Mouse (Mus musculus): ENCODE measurements at regions not wholly inside any gene's neighbourhood (a gene's known extent, or its start where the extent isn't known, plus 50 kb on each side); places are given as distances from the start of the nearest gene placed in this dataset.
"Not testable (repeated sequence)": the region's sequence is repeated elsewhere in the genome, so short reads cannot be mapped to it uniquely, and the experiment has no call there.

DNA sequence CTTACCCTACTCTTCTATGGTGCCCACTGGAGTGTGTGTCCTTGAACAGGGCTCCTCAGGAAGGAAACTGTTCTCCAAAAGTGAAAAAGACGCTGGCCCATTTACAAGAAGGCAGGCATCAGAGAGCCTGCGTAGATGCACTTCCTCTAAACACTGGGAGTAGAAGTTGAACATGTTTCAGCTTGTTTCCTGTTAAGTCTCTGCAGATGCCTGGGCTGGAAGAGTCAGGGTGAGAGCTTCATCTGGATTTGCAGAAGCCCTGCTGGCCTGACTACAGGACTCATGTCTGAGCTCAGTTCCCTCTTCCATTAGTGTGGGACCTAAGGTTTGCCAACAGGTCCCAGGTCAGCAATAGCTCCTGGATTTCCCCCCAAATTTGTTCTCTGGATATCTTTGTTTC is 54.7 kb upstream of the Nlrp1b start:
- intact Hi-C loops (cut with DNase I) = no loop called here

DNA sequence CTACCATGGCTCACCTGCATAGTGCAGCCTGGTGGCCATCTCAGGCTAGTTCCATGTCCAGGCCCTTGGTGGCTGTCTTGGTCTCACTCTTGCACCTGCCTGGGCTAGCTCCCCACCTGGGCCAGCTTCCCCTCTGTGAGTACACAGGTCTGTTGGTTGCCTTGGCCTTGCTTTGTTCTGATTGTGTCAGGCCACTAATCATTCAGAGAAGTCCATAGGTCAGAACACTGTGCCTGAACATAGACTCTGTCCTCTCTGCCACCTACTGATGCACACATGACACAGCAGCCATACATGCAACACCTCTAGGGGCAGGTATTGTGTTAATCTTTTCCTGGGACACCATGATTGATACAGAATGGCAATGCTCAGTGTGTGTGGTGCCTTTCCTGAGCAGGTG is 57.7 kb upstream of the Nlrp1b start:
- intact Hi-C loops (cut with DNase I) = loop anchor here (2.0 kb wide), 1 partner anchor 135 kb away; no protein-coding TSS in a partner anchor
- not testable (repeated sequence) for DNase-seq (ENCODE audit: low spot score in 2 of 2)

More for the DNA sequence above, 54.7 kb upstream of the Nlrp1b start:
- no peak for DNase-seq (ENCODE audit: low spot score in 2 of 2)

DNA sequence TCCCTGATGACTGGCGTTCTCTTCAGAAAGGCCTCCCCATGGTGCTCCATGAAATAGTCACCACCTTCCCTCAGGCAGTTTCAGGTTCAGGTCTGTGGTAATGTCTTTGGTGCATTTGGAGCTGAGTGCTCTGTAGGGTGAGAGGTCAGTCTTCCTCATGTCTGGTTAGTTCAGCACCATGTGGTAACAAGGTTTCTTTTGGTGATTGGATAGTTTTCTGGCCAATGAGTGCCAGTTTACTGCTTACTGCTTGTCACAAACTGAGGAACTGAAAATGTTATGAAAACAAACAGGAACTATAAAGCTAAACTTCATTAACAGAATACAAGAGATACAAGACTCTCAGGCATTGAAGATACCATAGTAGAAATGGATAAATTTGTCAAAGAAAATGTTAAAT is 59.0 kb upstream of the Nlrp1b start:
- intact Hi-C loops (cut with DNase I) = loop anchor here (1.0 to 2.0 kb wide), 2 partner anchors 58 to 137 kb away; no protein-coding TSS in a partner anchor
- no peak for DNase-seq (ENCODE audit: low spot score in 2 of 2)

DNA sequence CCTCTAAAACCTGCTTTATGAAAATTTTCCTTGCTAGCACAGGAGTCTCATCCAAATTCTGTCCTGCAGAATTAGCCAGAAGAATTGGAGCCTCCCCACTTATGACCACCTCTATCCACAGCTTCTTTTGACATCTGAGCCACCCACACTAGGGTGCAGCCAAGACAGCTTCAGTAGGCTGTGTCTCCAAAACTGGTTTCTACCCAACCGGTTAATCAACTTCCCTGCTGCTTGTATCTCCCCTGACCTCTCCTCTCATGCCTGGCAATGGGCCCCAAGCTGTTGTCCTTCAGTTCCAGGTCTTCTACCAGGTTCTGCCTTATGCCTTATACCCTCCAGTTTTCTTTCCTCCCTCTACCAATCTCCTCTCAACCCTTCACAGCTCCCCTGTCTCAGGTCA is 68.9 kb upstream of the Nlrp1b start:
- intact Hi-C loops (cut with DNase I) = no loop called here
- DNase-seq (ENCODE audit: low spot score in 2 of 2) = no peak

DNA sequence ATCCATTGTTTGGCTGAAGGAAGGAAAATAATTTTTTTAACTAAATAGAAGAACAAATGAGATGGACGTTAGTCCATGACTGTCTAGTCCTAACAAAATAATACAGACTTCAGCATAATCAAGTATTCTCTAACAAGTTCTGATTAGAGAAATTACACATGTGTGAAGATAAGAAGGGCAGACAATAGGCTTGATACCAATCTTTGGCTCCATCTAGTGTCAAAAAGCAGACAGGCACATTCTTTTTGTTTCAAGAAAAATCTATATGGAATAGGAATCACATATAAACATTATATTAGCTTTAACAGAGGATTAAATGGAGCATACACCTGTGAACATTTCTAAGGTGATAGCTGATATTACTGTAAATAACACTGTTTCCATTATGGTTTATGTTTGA is 92.9 kb upstream of the Nlrp1b start:
- intact Hi-C loops (cut with DNase I) = loop anchor here (5.0 to 10.0 kb wide), 2 partner anchors 151 to 319 kb away; partner anchors contain the start of gene Dhx33
- DNase-seq (ENCODE audit: low spot score in 2 of 2) = peak in 1 of 2 experiments; percentile 22

DNA sequence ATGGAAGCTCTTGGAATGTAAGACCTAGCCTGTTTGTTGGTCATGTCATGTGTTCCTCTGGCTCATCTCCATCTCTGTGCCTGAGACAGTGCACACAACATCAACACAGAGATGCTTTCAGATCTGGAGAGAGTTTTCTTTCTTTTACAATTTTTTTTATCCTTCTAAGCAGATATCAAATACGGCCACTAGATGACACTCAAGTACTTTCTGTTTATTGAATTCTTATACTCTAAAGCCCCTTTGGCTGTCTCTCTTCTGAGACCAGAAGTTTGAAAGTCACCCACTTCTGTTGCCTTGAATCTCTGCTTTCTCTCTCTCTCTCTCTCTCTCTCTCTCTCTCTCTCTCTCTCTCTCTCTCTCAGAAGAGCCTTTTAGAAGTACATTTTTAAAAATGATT is 106.9 kb upstream of the Nlrp1b start:
- intact Hi-C loops (cut with DNase I) = loop anchor here (5.0 to 10.0 kb wide), 2 partner anchors 415 to 1097 kb away; partner anchors contain the start of gene Ggt6
- DNase-seq (ENCODE audit: low spot score in 2 of 2) = peak in 1 of 2 experiments; percentile 3

DNA sequence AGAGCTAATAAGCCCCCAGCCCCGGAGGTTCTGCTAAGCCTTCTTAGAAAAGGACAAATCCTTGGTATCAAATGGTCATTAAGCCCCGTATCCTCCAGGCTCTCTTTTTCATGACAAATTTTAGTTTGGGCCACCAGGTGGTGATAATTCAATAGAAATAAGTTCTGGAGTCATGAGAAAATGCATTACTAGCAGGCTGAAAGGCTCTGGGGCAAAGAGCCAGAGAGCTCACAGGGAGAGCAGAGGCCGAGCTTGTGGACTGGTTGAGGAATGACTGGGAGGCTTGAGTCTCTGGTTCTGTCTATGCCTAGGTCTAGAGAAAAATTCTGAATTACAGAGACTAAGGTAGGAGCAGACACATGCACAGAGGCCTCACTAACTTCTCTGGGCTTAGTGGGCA is 115.5 kb upstream of the Nlrp1b start:
- peak; percentile 29 to 62 for DNase-seq (ENCODE audit: low spot score in 2 of 2)
- intact Hi-C loops (cut with DNase I) = loop anchor here (5.0 to 10.0 kb wide), 2 partner anchors 329 to 501 kb away; no protein-coding TSS in a partner anchor

DNA sequence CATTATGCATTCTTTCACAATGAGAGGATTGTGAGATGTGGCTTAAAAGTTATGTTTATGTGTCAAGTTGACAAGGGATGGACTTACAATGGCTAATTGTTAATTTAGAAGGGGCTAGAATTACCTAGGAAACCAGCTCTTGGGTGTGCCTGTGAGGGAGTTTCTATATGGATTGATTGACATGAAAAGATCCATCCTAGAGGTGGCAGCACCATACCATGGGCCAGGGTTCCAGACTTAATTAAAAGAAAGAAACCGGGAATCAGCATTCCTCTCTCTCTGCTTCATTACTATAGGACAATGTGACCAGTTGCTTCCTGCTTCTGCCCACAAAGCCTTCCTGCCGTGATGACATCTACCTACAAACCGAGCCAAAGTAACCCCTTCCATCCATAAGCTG is 126.6 kb upstream of the Nlrp1b start:
- no peak for DNase-seq (ENCODE audit: low spot score in 2 of 2)
- intact Hi-C loops (cut with DNase I) = no loop called here

DNA sequence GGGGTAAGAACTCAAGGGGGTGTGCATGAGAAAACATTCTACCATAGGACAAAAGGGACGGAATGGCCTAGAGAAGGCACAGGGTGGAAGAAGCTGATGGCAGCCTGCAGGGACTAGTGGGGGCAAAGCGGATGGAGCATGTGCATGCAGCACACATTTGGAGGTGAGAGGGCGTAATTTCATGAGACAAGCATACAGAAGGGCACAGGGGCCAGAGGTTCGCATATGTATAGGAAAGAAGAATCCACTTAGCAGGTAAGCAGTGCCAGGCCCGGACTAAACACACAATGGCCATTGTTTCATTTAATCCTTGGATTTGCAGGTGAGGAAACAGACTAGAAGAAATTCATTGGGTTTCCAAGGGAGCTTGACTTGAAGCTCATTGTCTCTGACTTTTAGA is 130.3 kb upstream of the Nlrp1b start:
- DNase-seq (ENCODE audit: low spot score in 2 of 2) = no peak
- intact Hi-C loops (cut with DNase I) = no loop called here

DNA sequence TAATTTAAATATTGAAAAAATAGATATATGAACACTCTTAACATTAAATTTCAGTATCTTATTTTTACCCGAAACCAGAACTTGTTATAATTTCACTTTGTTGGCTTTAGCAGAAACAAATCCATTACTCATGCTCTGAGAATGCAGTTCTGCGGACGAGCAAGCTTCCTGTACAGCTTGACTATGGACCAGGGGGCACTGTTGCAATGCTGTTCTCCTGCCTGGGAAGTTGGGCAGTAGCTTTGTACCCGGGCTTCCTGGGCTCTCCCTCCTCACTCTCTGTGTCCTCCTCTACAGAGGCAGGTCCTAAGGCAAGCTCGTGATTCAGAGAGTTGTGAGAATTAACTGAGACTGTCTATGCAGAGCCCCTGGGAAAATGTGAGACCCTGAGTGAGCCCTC is 141.3 kb upstream of the Nlrp1b start:
- intact Hi-C loops (cut with DNase I) = no loop called here
- peak in 1 of 2 experiments; percentile 21 for DNase-seq (ENCODE audit: low spot score in 2 of 2)

DNA sequence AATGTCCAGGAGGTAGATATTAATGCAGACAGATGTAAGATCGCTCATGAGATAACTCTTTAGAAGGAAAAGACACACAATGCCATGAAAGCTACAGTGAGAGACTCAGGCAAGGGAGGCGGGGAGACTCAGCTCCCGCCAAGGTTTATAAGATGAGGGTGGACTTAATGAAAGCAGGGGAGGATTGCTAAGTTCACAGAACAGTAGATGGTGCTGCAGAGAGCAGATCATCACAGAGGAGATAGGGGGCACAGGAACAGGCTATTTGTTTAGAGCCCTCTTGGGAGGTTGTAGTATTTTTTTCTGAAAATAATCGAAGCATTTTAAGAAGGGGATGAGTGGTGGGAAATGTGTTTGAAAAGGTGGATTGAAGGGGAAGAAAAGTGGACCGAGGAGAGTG is 144.6 kb upstream of the Nlrp1b start:
- intact Hi-C loops (cut with DNase I) = no loop called here

DNA sequence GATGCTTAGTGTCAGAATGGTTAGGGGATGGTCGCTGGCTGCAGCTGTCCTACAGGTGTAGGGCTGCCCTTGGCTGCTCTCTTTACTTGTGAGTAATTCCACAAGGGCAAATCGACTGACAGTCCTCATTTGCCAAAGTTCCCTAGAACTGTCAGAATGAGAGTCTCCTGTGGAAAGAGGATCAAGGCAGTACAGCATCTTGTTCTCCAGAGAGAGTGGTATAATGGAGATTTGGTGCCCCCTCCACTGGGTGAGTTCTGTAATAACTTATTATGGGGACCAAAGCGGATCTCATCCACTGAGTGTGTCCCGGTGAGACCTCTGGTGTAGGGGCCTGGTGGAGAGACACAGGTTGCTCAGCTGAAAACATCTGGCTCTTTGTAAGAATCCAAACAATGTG is 157.9 kb upstream of the Nlrp1b start:
- DNase-seq (ENCODE audit: low spot score in 2 of 2) = no peak
- intact Hi-C loops (cut with DNase I) = no loop called here

More for the DNA sequence above, 144.6 kb upstream of the Nlrp1b start:
- no peak for DNase-seq (ENCODE audit: low spot score in 2 of 2)

DNA sequence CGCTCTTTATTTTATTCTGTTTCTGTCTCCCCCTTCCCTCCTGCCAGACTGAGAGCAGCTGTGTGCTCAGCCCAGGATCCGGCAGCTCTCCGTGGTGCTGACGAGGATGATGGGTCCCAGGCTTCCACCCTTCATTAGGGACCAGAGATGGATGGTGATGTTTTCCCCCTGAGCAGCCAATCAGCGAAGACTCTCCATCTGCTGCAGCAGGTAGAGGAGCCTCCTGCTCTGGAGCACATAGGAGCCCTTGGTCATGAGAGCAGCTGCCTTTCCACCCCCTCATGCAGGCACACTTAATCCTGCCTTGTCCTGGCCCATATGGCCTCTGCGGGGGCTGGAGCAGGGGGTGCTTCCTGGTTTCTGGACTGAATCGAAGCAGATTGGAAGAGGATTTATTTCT is 159.1 kb upstream of the Nlrp1b start:
- intact Hi-C loops (cut with DNase I) = no loop called here
- DNase-seq (ENCODE audit: low spot score in 2 of 2) = peak; percentile 12 to 22

DNA sequence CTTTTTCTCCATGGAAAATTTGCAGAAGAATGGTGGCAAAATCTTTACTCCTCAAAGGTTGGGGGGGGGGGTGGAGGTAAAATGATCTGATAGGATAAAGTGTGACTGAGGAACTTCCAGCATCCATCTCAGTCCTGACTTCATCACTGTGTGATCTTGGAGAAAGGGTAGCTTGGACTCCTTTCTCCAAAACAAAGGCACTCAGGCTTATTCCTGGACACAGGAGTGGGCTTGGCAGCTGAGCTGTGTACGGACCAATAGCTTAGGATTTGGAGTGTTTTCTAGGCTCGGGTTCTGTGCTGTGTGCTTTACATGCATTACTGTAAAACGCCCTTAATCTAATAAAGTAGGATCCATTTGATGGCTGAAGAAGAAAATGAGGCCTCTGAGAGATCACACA is 159.6 kb upstream of the Nlrp1b start:
- DNase-seq (ENCODE audit: low spot score in 2 of 2) = no peak
- intact Hi-C loops (cut with DNase I) = no loop called here

DNA sequence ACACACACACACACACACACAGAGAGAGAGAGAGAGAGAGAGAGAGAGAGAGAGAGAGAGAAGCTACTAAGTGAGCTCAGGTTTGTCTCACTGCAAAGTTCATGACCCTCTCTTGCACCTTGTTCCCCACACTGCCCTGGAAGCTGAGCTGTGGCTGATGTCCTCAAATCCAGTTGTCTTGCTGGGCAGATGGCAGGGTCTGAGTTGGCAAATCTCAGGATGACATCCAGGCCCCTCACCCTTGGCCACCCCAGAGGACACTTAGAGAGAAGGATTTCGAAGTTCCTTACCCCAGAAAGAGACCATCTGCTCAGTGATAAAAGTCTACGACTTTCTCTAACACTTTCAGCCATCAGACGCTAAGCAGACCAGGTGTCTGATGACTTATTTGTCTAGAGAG is 160.1 kb upstream of the Nlrp1b start:
- DNase-seq (ENCODE audit: low spot score in 2 of 2) = no peak
- intact Hi-C loops (cut with DNase I) = no loop called here

DNA sequence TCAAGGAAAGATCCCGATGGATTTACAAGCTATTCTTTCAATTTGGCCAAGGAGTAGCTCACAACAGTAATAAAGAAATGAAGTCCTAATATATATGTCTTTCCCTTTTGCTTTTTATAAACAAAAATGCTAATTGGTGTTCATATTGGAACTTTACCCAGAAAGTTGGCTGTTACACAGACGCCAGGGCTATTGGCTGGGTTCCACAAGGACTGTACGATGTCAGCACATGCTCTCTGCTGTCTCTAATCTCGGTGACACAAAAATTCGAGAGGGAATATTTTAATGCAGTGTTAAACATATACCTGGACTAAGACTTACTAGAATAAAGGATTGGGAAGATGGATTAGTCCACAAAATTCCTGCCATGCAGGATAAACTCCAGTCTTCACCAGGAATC is 162.9 kb upstream of the Nlrp1b start:
- intact Hi-C loops (cut with DNase I) = no loop called here
- no peak for DNase-seq (ENCODE audit: low spot score in 2 of 2)

DNA sequence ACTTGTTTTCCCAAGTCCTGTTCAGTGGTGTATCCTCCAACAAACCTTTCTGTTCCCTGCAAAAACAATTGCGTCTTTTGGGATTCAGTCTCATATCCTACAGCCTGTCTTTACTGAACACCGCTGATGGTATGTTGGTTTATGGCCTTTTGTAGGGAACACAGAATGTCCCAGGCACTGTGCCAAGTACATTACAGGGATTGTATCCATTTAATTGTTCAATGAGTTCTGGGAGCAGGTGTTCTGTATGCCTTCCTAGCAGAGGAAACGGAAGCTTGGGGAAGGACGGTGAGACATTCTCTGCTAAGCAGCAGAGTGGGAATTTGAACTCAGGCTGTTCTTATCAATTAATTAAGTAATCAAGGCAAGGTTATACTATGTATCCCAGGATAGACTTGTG is 164.5 kb upstream of the Nlrp1b start:
- intact Hi-C loops (cut with DNase I) = no loop called here
- no peak for DNase-seq (ENCODE audit: low spot score in 2 of 2)

DNA sequence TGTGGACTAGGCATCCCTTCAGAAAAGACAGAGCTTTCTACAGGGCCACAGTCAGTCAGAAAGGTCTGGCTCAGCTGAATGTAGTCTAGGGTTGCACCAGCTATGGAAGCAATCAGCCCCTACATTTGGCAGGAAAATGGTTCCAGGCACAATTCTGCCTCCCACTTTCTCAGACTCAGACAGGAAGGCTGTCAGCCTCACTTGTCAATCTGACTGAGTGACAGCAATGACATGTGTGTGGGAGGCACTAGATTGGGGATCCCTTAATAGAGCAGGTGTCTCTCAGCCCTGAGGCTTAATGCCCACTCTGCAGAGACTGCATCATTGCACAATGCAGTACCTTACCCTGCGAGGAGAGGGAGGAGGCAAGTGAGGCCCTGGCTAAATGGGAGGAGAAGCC is 165.1 kb upstream of the Nlrp1b start:
- DNase-seq (ENCODE audit: low spot score in 2 of 2) = no peak
- intact Hi-C loops (cut with DNase I) = no loop called here

DNA sequence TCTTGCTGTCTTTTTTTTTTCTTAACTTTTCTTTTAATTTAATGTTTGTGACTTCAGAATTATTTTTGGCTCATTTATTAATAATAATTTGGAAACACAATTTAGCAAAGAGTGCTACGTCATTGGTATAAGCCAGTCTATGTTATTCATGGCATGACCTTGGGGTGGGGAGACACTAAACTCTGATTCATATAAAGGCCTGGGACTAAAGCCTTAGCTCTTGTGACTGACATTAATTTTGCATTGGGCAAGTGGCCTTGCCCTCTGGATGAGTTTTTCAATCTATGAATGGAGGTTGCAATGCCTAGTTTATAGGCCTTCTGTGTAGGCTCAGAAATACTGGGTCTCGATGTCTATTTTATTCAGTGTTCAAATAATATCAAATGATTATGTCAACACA is 169.8 kb upstream of the Nlrp1b start:
- intact Hi-C loops (cut with DNase I) = no loop called here

DNA sequence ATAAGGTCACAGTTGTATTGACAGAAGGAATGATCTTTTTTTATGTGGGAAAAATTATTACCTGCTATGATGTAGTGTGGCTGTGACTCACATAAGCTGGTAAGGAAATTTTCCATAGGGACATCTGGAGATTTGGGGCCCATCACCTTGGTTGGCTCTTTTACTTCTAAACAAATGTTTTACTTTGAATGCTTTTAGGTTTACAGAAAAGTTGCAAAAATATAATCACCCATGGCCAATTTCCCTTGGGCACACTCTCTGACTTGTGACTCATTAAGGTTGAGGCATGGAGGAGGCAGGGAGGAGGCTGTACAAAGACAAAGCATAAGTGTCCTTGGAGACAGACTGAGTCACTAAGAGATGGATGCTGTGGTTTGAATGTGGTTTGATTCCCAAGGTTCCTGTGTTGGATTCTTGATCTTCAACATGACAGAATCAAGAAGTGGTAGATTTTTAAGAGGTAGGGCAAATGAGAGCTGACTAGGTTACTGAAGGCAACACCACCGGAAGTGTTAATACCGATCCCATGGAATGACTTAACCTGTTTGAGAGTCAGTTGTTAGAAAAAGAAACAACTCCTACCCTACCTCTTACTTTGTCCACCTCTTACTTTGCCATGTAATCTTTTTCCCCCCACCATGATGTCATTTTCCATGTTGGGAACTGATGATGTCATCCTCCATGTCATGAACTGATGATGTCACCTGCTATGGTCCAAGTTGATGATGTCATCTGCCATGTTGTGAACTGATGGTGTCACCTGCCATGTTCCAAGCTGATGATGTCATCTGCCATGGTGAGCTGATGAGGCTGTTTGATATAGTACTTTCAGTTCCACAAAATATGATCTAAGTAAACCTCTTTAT is 171.1 kb upstream of the Nlrp1b start:
- no peak for DNase-seq (ENCODE audit: low spot score in 2 of 2)
- intact Hi-C loops (cut with DNase I) = no loop called here

More for the DNA sequence above, 169.8 kb upstream of the Nlrp1b start:
- DNase-seq (ENCODE audit: low spot score in 2 of 2) = no peak

DNA sequence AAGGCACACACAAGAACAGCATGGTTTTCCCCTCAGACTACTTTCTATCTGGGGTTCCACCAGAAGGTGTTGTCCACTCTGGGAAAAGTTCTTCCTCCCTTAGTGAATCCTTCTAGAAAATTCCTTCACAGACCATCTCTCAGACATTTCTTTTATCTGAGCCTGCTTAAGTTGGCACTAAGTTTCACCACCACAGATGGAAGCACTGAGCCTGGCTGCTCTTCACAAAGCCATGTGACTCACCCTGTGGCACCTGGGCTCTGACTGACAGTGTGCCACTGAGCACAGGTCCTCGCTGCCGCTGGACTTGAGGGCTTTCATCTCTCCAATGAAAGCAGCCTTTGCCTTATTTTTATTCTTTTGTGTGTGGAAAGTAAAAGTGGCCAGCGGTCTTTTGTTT is 173.8 kb upstream of the Nlrp1b start:
- intact Hi-C loops (cut with DNase I) = no loop called here
- DNase-seq (ENCODE audit: low spot score in 2 of 2) = no peak
